Mouse (Mus musculus) heart, embryonic 14.5 days (tissue): ENCODE measurements around the gene Itga8. TPM values are rescaled to one million over a fixed set of nuclear protein-coding genes. Genes with fewer than 3 reads are reported as not detected.

Experiments used
- ATAC-seq: fragments of 200-750 bp; cut with Nextera tagmentation; 2 replicates; pipeline ENCODE4 v1.8.0; 2017; ENCODE audit warnings: low read depth, moderate TSS enrichment; ENCODE audit not compliant: insufficient number of reproducible peaks, insufficient read depth, low FRiP score
- H3K27ac ChIP-seq, 2 experiments: fragments of 200-500 bp in 1 of 2; fragments of 300-500 bp in 1 of 2; sonication (generic) in 1 of 2; replicated peaks in 1 of 2; 2 replicates each; pipeline ENCODE4 v1.5.1; 2012 to 2014; ENCODE audit warnings: low read depth in 2 of 2, low read length in 2 of 2, control low read depth in 1 of 2, mild to moderate bottlenecking in 1 of 2, mixed read lengths in 1 of 2; ENCODE audit not compliant: control insufficient read depth in 1 of 2, insufficient read depth in 1 of 2
- H3K27me3 ChIP-seq: fragments of 300-500 bp; sonication (generic); 2 replicates; pipeline ENCODE4 v1.6.1; 2014; ENCODE audit warnings: mild to moderate bottlenecking, low read length, control low read depth; ENCODE audit not compliant: control insufficient read depth, insufficient read depth
- H3K36me3 ChIP-seq: fragments of 300-500 bp; sonication (generic); 2 replicates; pipeline ENCODE4 v1.6.1; 2014; ENCODE audit warnings: mild to moderate bottlenecking, control low read depth, low read length, mixed read lengths; ENCODE audit not compliant: control insufficient read depth, insufficient read depth
- H3K4me1 ChIP-seq, 2 experiments: fragments of 200-500 bp in 1 of 2; fragments of 300-500 bp in 1 of 2; sonication (generic) in 1 of 2; 2 replicates each; pipeline ENCODE4 v1.6.1; 2012 to 2014; ENCODE audit warnings: low read length in 2 of 2, control low read depth in 1 of 2, mixed read lengths in 1 of 2; ENCODE audit not compliant: control insufficient read depth in 2 of 2, insufficient read depth in 2 of 2
- H3K4me2 ChIP-seq: fragments of 300-500 bp; sonication (generic); 2 replicates; pipeline ENCODE4 v1.6.1; 2014; ENCODE audit warnings: mild to moderate bottlenecking, low read length
- H3K4me3 ChIP-seq, 2 experiments: fragments of 200-500 bp in 1 of 2; fragments of 300-500 bp in 1 of 2; sonication (generic) in 1 of 2; 2 replicates each; pipeline ENCODE4 v1.5.1; 2012 to 2014; ENCODE audit warnings: low read length in 2 of 2, mild to moderate bottlenecking in 2 of 2, control low read depth in 1 of 2, low read depth in 1 of 2, moderate library complexity in 1 of 2; ENCODE audit not compliant: control insufficient read depth in 1 of 2, insufficient read depth in 1 of 2
- H3K9ac ChIP-seq: fragments of 300-500 bp; sonication (generic); 2 replicates; pipeline ENCODE4 v1.6.1; 2014; ENCODE audit warnings: mild to moderate bottlenecking, low read length
- H3K9me3 ChIP-seq: fragments of 300-500 bp; sonication (generic); 2 replicates; pipeline ENCODE4 v1.6.1; 2016; ENCODE audit warnings: low read length, control low read depth; ENCODE audit not compliant: control insufficient read depth
- WGBS: fragments of 180-500 bp; shearing (Covaris S2); extraction: QIAGEN DNeasy Blood & Tissue Kit; methylation state at CpG from one replicate; pipeline ENCODE4 v1.1.7; 2014; 5-methylcytosine and 5-hydroxymethylcytosine counted together
- polyA plus RNA-seq: library from polyadenylated mRNA; unstranded; fragments of >200 nt; fragmentation: Nextera tagmentation; extraction: Ambion mirVana; gene quantifications from 2 replicates; pipeline ENCODE4 v1.2.1, GENCODE M21; 2014

The Itga8 gene
- polyA plus RNA-seq, 1 experiment from 2014 or later = 13.7 TPM

DNA sequence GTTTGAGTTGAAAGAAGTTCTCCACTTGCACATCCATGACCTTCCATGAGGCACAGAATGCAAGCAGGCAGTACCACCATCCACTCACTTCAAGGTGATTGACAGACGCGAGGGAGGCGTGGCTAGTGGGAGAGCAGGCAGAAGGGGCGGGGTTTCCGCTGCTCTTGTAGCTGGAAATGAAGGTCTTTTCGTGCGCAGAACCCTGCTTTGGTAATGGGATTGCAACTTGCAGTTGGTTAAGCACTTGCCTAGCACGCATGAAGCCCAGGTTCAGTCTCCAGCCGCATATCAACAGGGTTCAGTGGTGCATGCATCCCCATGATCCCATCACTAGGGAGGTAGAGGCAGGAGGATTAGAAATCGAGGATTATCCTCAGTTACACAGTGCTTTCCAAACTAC, 25.5 kb upstream of the Itga8 start:
- Histone ChIP-seq H3K36me3 (no peaks in the 10 kb centered on the region), H3K4me1 (peaks cover 8 to 13% of the 10 kb centered on the region in 2 experiments), H3K4me3 (peak overlapping the region; percentile 35 to 47), H3K9ac (peak overlapping the region; percentile 50; the same call in 1 of the 2 replicates), H3K27me3 (no peaks in the 10 kb centered on the region), H3K9me3 (no peaks in the 10 kb centered on the region), H3K27ac (peak overlapping the region in 1 of 2 experiments; percentile 12; a peak in 1 of 4 replicates), H3K4me2 (peak overlapping the region; percentile 68)
- no peak for ATAC-seq
- 13% methylated on average over 10 of the region's 10 CpGs for WGBS

GRCm38 (mm10) chr2:12325868-12326267, 24.1 kb upstream of the Itga8 start:
- ATAC-seq = no peak
- H3K4me3 ChIP-seq = no peak overlapping the region
- 76% methylated on average over 2 of the region's 2 CpGs for WGBS
- no peak overlapping the region for H3K9ac ChIP-seq
- no peaks in the 10 kb centered on the region for H3K27me3 ChIP-seq
- H3K4me1 ChIP-seq = peaks cover 8 to 16% of the 10 kb centered on the region in 2 experiments
- H3K4me2 ChIP-seq = no peak overlapping the region
- H3K27ac ChIP-seq = peak overlapping the region; percentile 35 to 49; a peak in 3 of 4 replicates
- no peaks in the 10 kb centered on the region for H3K9me3 ChIP-seq
- H3K36me3 ChIP-seq = no peaks in the 10 kb centered on the region

GRCm38 (mm10) chr2:12325417-12325816, 23.7 kb upstream of the Itga8 start:
- no peak overlapping the region for H3K9ac ChIP-seq
- 43% methylated on average over 6 of the region's 6 CpGs for WGBS
- no peaks in the 10 kb centered on the region for H3K27me3 ChIP-seq
- H3K4me1 ChIP-seq = peaks cover 8 to 18% of the 10 kb centered on the region in 2 experiments
- H3K4me2 ChIP-seq = no peak overlapping the region
- peak; percentile 79 for ATAC-seq
- H3K4me3 ChIP-seq = no peak overlapping the region
- no peaks in the 10 kb centered on the region for H3K36me3 ChIP-seq
- H3K27ac ChIP-seq = peak overlapping the region; percentile 49 to 60; a peak in 3 of 4 replicates
- no peaks in the 10 kb centered on the region for H3K9me3 ChIP-seq

DNA sequence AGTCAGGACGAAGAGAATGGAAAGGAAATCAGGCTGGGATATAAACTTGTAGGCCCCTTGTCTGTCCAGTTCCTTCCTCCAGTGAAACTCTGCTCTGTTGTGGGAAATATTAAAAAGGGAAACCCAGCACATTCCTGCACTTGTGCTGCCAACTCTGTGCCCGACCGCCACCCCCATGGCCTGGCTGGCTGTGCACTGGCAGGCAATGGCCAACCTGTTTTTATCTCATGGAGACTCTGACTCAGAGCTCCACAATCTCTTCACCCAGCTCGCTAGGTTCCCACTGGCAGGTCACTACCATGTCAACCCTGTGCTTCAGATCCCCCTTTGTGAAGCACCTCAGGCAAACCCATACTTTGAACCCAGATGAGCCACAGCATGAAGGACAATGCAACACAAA, 19.2 kb upstream of the Itga8 start:
- 65% methylated on average over 4 of the region's 4 CpGs for WGBS
- H3K9ac ChIP-seq = no peak overlapping the region
- no peaks in the 10 kb centered on the region for H3K36me3 ChIP-seq
- H3K27me3 ChIP-seq = no peaks in the 10 kb centered on the region
- no peak overlapping the region for H3K4me3 ChIP-seq
- peaks cover 2 to 5% of the 10 kb centered on the region in 2 experiments; a peak in 3 of 4 replicates for H3K4me1 ChIP-seq
- no peak for ATAC-seq
- H3K27ac ChIP-seq = no peak overlapping the region
- H3K4me2 ChIP-seq = no peak overlapping the region
- no peaks in the 10 kb centered on the region for H3K9me3 ChIP-seq

- H3K27ac ChIP-seq = no peak overlapping the region
- WGBS = 85% methylated on average over 3 of the region's 3 CpGs
- H3K4me2 ChIP-seq = no peak overlapping the region
- ATAC-seq = no peak
- no peak overlapping the region for H3K9ac ChIP-seq
- peaks cover 2 to 5% of the 10 kb centered on the region in 2 experiments; a peak in 3 of 4 replicates for H3K4me1 ChIP-seq
- no peaks in the 10 kb centered on the region for H3K36me3 ChIP-seq
- H3K27me3 ChIP-seq = no peaks in the 10 kb centered on the region
- H3K4me3 ChIP-seq = no peak overlapping the region
- H3K9me3 ChIP-seq = no peaks in the 10 kb centered on the region
These were observed 17.0 kb upstream of the Itga8 start for GRCm38 (mm10) chr2:12318715-12319114.

DNA sequence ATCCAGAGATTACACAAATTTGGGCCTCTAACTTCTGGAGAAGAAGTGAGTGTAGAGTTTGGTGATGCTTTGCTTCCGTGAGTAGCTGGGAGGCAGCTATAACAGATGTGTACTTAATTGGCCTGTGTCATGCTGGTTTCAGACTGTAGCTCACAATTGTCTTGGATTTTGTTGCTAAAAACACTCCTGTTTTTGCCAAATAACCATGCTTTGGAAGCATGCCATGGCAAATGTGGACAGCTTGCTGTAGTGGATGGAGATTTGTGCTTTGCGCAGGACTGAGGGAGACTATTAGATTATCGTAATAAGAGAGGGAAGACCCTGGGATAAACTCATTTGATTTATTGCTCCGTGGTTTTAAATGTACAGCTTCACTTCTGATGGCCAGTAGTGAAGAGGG, 16.3 kb upstream of the Itga8 start:
- Histone ChIP-seq H3K27me3 (no peaks in the 10 kb centered on the region), H3K4me3 (no peak overlapping the region), H3K27ac (no peak overlapping the region), H3K36me3 (no peaks in the 10 kb centered on the region), H3K4me1 (peaks cover 2 to 5% of the 10 kb centered on the region in 2 experiments; a peak in 3 of 4 replicates), H3K4me2 (no peak overlapping the region), H3K9ac (no peak overlapping the region), H3K9me3 (no peaks in the 10 kb centered on the region)
- 88% methylated on average over 4 of the region's 4 CpGs for WGBS
- no peak for ATAC-seq

GRCm38 (mm10) chr2:12317343-12317742, 15.6 kb upstream of the Itga8 start:
- Histone ChIP-seq H3K27me3 (no peaks in the 10 kb centered on the region), H3K36me3 (no peaks in the 10 kb centered on the region), H3K9ac (no peak overlapping the region), H3K27ac (no peak overlapping the region), H3K9me3 (no peaks in the 10 kb centered on the region), H3K4me1 (peaks cover 2 to 5% of the 10 kb centered on the region in 2 experiments; a peak in 3 of 4 replicates), H3K4me3 (no peak overlapping the region), H3K4me2 (no peak overlapping the region)
- no peak for ATAC-seq
- WGBS = 77% methylated on average over 5 of the region's 5 CpGs

DNA sequence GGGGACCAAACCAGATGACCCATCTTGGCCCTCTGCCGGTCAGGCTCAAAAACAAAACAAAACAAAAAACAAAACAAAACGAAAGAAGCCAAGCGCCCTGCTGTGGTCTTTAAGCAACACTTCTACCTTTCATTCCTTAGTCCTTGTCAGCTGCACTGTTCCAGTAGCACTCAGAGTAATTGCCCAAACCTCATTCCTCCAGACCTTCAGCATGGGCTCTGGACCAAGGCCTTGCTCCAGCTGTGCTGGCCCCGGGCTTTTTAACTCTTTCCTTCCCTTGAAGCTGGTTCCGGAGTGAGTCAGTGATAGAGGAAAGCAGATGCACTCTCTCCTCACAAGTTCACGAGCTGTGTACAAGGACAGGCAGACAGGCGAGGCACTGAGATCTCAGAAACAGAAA, 14.6 kb upstream of the Itga8 start:
- no peak overlapping the region for H3K9ac ChIP-seq
- no peaks in the 10 kb centered on the region for H3K36me3 ChIP-seq
- H3K9me3 ChIP-seq = no peaks in the 10 kb centered on the region
- H3K27me3 ChIP-seq = no peaks in the 10 kb centered on the region
- H3K4me2 ChIP-seq = 0 out of 2 replicates have a peak overlapping the region, but pooled peaks have one; percentile 11
- H3K4me3 ChIP-seq = no peak overlapping the region
- no peak for ATAC-seq
- peaks cover 2 to 5% of the 10 kb centered on the region in 2 experiments; a peak in 3 of 4 replicates for H3K4me1 ChIP-seq
- WGBS = 36% methylated on average over 7 of the region's 7 CpGs
- no peak overlapping the region for H3K27ac ChIP-seq
